Mouse (Mus musculus): ENCODE results near the gene Lman2l.

DNA sequence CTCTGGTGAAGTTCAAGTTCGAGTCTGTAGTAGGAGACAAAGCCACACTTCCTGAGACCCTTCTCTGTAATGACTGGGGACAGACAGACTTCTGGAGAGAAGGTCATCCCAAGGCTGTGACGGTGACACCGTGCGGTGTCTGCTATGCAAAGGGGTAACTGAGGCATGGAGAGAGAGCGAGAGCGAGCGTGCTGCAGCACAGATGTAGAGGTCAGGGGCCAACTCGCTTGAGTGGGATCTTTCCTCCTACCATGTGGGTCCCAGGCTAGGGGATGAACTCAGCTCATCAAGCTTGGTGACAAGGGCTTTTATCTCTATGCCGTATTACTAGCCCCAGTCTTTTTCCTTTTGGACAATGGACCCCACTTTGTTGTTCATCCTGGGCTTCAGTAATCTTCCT, 42.0 kb upstream of the Lman2l start:
- TF ChIP-seq POLR2A (IDR thresholded peaks at IDR 0.05; ENCODE audit: control insufficient read depth in 1 of 2, insufficient read depth in 1 of 2, low read depth in 1 of 2, low read length in 2 of 2, poor library complexity in 1 of 2) (no peak), ELF1 (IDR thresholded peaks at IDR 0.05; ENCODE audit: low read depth, low read length) (no peak), CTCF (IDR thresholded peaks at IDR 0.05 in 2 of 3, conservative IDR thresholded peaks at IDR 0.05 in 1 of 3; ENCODE audit: control insufficient read depth in 1 of 3, insufficient read depth in 1 of 3, low read depth in 2 of 3, low read length in 3 of 3, poor library complexity in 1 of 3, severe bottlenecking in 1 of 3) (no peak), ZNF384 (IDR thresholded peaks at IDR 0.05; ENCODE audit: low read depth, low read length) (no peak), CHD2 (IDR thresholded peaks at IDR 0.05; ENCODE audit: low read length) (no peak), USF1 (IDR thresholded peaks at IDR 0.05; ENCODE audit: low read depth, low read length) (no peak), GABPA (IDR thresholded peaks at IDR 0.05; ENCODE audit: low read depth, low read length) (no peak), USF2 (IDR thresholded peaks at IDR 0.05; ENCODE audit: borderline replicate concordance in 1 of 2, insufficient read depth in 1 of 2, low read depth in 1 of 2, low read length in 2 of 2) (no peak), MEF2A (IDR thresholded peaks at IDR 0.05; ENCODE audit: extremely low read depth, insufficient replicate concordance, low read depth, low read length, poor library complexity, severe bottlenecking) (no peak), GATA1 (IDR thresholded peaks at IDR 0.05; ENCODE audit: low read depth, low read length) (no peak), E2F4 (IDR thresholded peaks at IDR 0.05; ENCODE audit: borderline replicate concordance, low read depth, low read length) (no peak)
